Mouse (Mus musculus) ES-E14 (cell line): ENCODE measurements around the gene Cebpa. TPM values are rescaled to one million over a fixed set of nuclear protein-coding genes. Genes with fewer than 3 reads are reported as not detected.

Source experiments
- DNase-seq: peaks from one replicate; pipeline ENCODE4 v3.0.0-alpha.2; 2013; ENCODE audit warnings: low read depth, low spot score
- H3K27ac ChIP-seq: 2 replicates; pipeline ENCODE4 v1.5.1; 2012; ENCODE audit warnings: low read depth, mild to moderate bottlenecking, low read length, moderate library complexity, mixed read lengths; ENCODE audit not compliant: poor library complexity, insufficient read depth, severe bottlenecking
- H3K36me3 ChIP-seq: 2 replicates; pipeline ENCODE4 v1.6.1; 2012; ENCODE audit warnings: mild to moderate bottlenecking, low read length, moderate library complexity, mixed read lengths; ENCODE audit not compliant: control insufficient read depth, poor library complexity, insufficient read depth, severe bottlenecking
- H3K4me1 ChIP-seq, 2 experiments: fragments of 150-350 bp in 1 of 2; sonication (generic) in 1 of 2; 2 replicates each; pipeline ENCODE4 v1.6.1; 2012; ENCODE audit warnings: low read length in 2 of 2, mild to moderate bottlenecking in 1 of 2, mixed read lengths in 1 of 2; ENCODE audit not compliant: control insufficient read depth in 2 of 2, insufficient read depth in 2 of 2, poor library complexity in 1 of 2
- H3K4me3 ChIP-seq, 2 experiments: fragments of 150-350 bp in 1 of 2; sonication (generic) in 1 of 2; 2 replicates each; pipeline ENCODE4 v1.5.1; 2012; ENCODE audit warnings: low read length in 2 of 2, low read depth in 1 of 2, mild to moderate bottlenecking in 1 of 2, mixed read lengths in 1 of 2; ENCODE audit not compliant: insufficient read depth in 1 of 2, poor library complexity in 1 of 2, severe bottlenecking in 1 of 2
- H3K9ac ChIP-seq: 2 replicates; pipeline ENCODE4 v1.6.1; 2012; ENCODE audit warnings: low read depth, mild to moderate bottlenecking, low read length, mixed read lengths; ENCODE audit not compliant: poor library complexity, insufficient read depth, severe bottlenecking
- H3K9me3 ChIP-seq: fragments of 150-350 bp; sonication (generic); 2 replicates; pipeline ENCODE4 v1.6.1; 2012; ENCODE audit warnings: low read depth, mild to moderate bottlenecking, low read length; ENCODE audit not compliant: control insufficient read depth, insufficient read depth
- CHD2 ChIP-seq: IDR thresholded peaks from 2 replicates; pipeline ENCODE4 v1.6.1; 2014; ENCODE audit warnings: mild to moderate bottlenecking, low read depth, low read length, inconsistent platforms
- HCFC1 ChIP-seq: IDR thresholded peaks from 2 replicates; pipeline ENCODE4 v1.6.1; 2012; ENCODE audit warnings: low read length, inconsistent platforms, borderline replicate concordance; ENCODE audit not compliant: insufficient read depth
- MAFK ChIP-seq: IDR thresholded peaks from 2 replicates; pipeline ENCODE4 v1.6.1; 2014; ENCODE audit warnings: mild to moderate bottlenecking, low read depth, low read length, inconsistent platforms; ENCODE audit not compliant: insufficient read depth
- ZC3H11A ChIP-seq: IDR thresholded peaks from 2 replicates; pipeline ENCODE4 v1.6.1; 2012; ENCODE audit warnings: low read depth, mild to moderate bottlenecking, inconsistent platforms, low read length, borderline replicate concordance
- ZNF384 ChIP-seq: IDR thresholded peaks from 2 replicates; pipeline ENCODE4 v1.6.1; 2012; ENCODE audit warnings: low read depth, low read length, inconsistent platforms
- in situ Hi-C, 2 experiments: fragments of 600-800 bp; cut with MboI; formaldehyde crosslinking; loops; one replicate each; pipeline ENCODE4 v1.15.1; 2025; ENCODE audit warnings: low sequenced_read_pairs in 2 of 2, inconsistent platforms in 1 of 2; ENCODE audit not compliant: unreplicated experiment in 2 of 2
- total RNA-seq: library from RNA; depleted of rRNA; stranded (reverse); fragments of 300-350 nt; gene quantifications from 2 replicates; pipeline ENCODE4 v1.2.3, GENCODE M21; 2012

Cebpa gene
- total RNA-seq, 1 experiment = 2.5 TPM

DNA sequence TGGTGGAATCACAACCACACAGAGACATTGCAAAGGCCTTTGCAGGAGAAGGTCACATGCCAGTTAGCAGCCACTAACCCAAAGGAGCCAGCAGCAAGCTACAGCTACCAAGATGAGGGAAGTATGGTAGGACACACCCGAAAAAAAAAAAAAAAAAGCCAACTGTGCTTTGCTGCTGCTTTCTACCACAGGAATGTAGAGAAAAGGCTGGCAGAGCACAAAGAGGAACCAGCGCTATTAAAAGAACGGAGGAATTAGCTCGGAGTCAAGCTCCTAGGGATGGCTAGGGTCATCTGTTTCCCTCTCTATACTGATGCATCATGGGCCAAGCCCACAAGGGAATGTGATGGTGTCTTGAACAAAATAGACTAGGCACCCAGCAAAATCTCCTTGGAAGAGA lies 20.3 kb upstream of the Cebpa start:
- Histone ChIP-seq H3K4me1 (no peaks in the 10 kb centered on the region), H3K9ac (no peak overlapping the region), H3K4me3 (no peak overlapping the region), H3K9me3 (no peaks in the 10 kb centered on the region), H3K36me3 (no peaks in the 10 kb centered on the region), H3K27ac (no peak overlapping the region)
- no peak for DNase-seq
- TF ChIP-seq HCFC1 (no peak), ZNF384 (0 out of 2 replicates have a peak, but pooled peaks have one; percentile 8), ZC3H11A (no peak)
- in situ Hi-C loops = no loop called here

DNA sequence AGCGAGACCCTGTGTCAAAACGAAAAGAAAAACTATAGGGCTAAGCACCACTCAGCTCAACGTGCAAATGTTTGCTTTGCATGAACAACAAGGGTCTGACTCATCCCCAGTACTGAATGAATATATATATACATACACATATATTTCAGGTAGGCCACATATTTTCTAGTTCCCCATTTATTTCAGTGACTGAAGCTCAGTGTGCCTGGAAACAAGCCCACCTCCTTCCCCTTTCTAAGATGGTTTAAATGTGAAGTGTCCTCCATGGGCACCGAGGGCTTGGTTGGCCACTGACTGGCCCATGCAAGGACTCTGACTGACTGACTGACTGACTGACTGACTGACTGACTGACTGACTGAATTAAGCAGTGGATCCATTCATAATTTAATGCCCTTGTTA lies 19.6 kb upstream of the Cebpa start:
- in situ Hi-C loops = no loop called here
- H3K27ac ChIP-seq = no peak overlapping the region
- TF ChIP-seq ZNF384 (no peak), ZC3H11A (no peak), HCFC1 (no peak), MAFK (no peak), CHD2 (no peak)
- no peak overlapping the region for H3K9ac ChIP-seq
- H3K36me3 ChIP-seq = no peaks in the 10 kb centered on the region
- no peak overlapping the region for H3K4me3 ChIP-seq
- no peaks in the 10 kb centered on the region for H3K4me1 ChIP-seq
- no peaks in the 10 kb centered on the region for H3K9me3 ChIP-seq
- DNase-seq = no peak

DNA sequence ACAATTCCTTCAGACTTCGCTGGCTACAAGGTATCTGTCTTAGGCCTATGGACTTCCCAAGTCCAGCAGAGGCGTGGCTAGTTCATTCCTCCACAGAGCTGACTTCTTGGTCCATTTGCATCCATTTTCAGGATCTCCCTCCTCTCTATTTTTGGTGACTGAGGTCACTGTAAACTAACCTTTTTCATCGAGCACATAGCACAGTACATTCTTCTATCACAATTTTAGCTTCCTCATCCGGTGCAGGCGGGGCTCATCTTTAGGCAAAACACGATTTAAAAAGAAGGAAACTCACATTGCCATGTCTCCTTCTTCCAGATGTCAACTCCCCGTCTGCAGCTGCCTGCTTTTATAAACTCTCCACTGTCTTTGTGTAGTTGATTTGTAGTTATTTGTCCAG lies 12.5 kb upstream of the Cebpa start:
- H3K36me3 ChIP-seq = no peaks in the 10 kb centered on the region
- no peak overlapping the region for H3K9ac ChIP-seq
- no peaks in the 10 kb centered on the region for H3K9me3 ChIP-seq
- no peaks in the 10 kb centered on the region for H3K4me1 ChIP-seq
- H3K27ac ChIP-seq = no peak overlapping the region
- TF ChIP-seq HCFC1 = no peak
- TF ChIP-seq CHD2 = no peak
- in situ Hi-C loops = no loop called here
- no peak overlapping the region for H3K4me3 ChIP-seq
- no peak for DNase-seq

DNA sequence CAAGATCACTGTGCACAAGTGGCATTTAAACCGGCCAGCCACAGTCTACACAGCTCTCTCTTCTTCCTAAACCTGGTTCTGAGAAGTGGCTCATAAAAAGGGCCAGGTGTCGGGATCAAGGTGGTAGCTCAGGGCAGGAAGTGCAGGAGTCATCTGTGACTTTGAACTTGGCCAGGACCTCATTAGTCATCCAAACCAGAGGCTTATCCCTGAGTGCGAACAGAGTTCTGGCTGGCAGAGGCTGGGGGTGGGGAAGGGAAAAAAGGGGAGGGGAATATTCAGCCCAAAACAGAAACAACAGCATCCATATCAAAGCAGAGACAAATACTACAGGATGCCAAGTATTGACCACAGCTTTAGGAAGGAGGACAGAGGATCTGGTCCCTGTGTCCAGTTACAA lies 11.5 kb upstream of the Cebpa start:
- no peak for DNase-seq
- Histone ChIP-seq H3K4me3 (no peak overlapping the region), H3K4me1 (no peaks in the 10 kb centered on the region; a peak in 1 of 4 replicates), H3K9ac (no peak overlapping the region), H3K9me3 (no peaks in the 10 kb centered on the region), H3K27ac (no peak overlapping the region), H3K36me3 (no peaks in the 10 kb centered on the region)
- in situ Hi-C loops = no loop called here
- TF ChIP-seq CHD2 (no peak), HCFC1 (no peak), MAFK (no peak), ZC3H11A (no peak), ZNF384 (no peak)

DNA sequence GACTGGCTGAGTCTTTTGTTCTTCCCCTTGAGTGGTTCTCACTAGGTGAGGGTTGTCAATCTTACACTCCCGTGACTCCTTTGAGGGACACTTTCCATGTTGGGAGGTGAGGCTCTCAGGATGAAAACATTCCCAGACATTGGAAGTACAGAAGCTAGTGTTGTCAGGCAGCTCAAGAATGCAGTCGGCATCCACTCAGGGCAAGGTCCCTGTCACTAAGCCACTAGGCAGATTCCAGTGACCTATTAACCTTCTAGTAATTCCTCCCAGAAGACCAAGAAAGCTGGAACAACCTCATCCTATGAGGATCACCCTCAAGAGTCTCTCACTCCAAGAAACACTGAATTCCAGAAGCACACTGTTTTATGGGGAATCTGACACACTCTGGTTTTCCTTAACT lies 11.0 kb upstream of the Cebpa start:
- H3K9ac ChIP-seq = no peak overlapping the region
- in situ Hi-C loops = no loop called here
- no peaks in the 10 kb centered on the region for H3K36me3 ChIP-seq
- no peaks in the 10 kb centered on the region; a peak in 1 of 4 replicates for H3K4me1 ChIP-seq
- no peak overlapping the region for H3K27ac ChIP-seq
- DNase-seq = no peak
- no peak overlapping the region for H3K4me3 ChIP-seq
- no peaks in the 10 kb centered on the region for H3K9me3 ChIP-seq
- no peak for TF ChIP-seq HCFC1
- TF ChIP-seq ZC3H11A = no peak
